Mouse (Mus musculus): ENCODE measurements at regions not wholly inside any gene's neighbourhood (a gene's known extent, or its start where the extent isn't known, plus 50 kb on each side); places are given as distances from the start of the nearest gene placed in this dataset.
A peak's percentile ranks its signal among the peaks of the same experiment; 100 is the strongest.
"Not testable (repeated sequence)": the region's sequence is repeated elsewhere in the genome, so short reads cannot be mapped to it uniquely, and the experiment has no call there.

GRCm38 (mm10) chr1:194399281-194399680 is 218.7 kb upstream of the Plxna2 start:
- peaks cover 5% of the 10 kb centered on the region; the same call in 1 of the 2 replicates for H3K4me1 ChIP-seq (ENCODE audit: insufficient read depth)
- H3K9me3 ChIP-seq (ENCODE audit: low read depth, low read length): no peaks in the 10 kb centered on the region
- ATAC-seq (ENCODE audit: insufficient read depth) (no peak), DNase-seq (no peak)
- H3K4me2 ChIP-seq: no peak overlapping the region
- no peaks in the 10 kb centered on the region for H3K27me3 ChIP-seq (ENCODE audit: insufficient read depth, low read length)
- H3K36me3 ChIP-seq (ENCODE audit: insufficient read depth): no peaks in the 10 kb centered on the region
- no peak overlapping the region for H3K27ac ChIP-seq (ENCODE audit: low read depth)
- no peak overlapping the region for H3K4me3 ChIP-seq (ENCODE audit: low read depth, low read length)
- TF ChIP-seq CTCF (IDR thresholded peaks at IDR 0.05; ENCODE audit: low read depth): no peak
- H3K9ac ChIP-seq: no peak overlapping the region

- Histone ChIP-seq H3K4me3 (ENCODE audit: low read depth, low read length) (no peak overlapping the region), H3K36me3 (ENCODE audit: insufficient read depth) (no peaks in the 10 kb centered on the region), H3K9me3 (ENCODE audit: low read depth, low read length) (no peaks in the 10 kb centered on the region), H3K27ac (ENCODE audit: low read depth) (no peak overlapping the region), H3K9ac (no peak overlapping the region), H3K27me3 (ENCODE audit: insufficient read depth, low read length) (no peaks in the 10 kb centered on the region), H3K4me2 (no peak overlapping the region), H3K4me1 (ENCODE audit: insufficient read depth) (peaks cover 7% of the 10 kb centered on the region; the same call in 1 of the 2 replicates)
- DNase-seq (peak; percentile 93), ATAC-seq (ENCODE audit: insufficient read depth) (peak; percentile 92)
- 29% methylated on average over 4 of the region's 4 CpGs for WGBS
- no peak for TF ChIP-seq CTCF (IDR thresholded peaks at IDR 0.05; ENCODE audit: low read depth)
These were observed 221.1 kb upstream of the Plxna2 start for GRCm38 (mm10) chr1:194396754-194397460.

GRCm38 (mm10) chr1:194393720-194394119 is 224.3 kb upstream of the Plxna2 start:
- no peak for TF ChIP-seq CTCF (IDR thresholded peaks at IDR 0.05; ENCODE audit: low read depth)
- H3K36me3 ChIP-seq (ENCODE audit: insufficient read depth): no peaks in the 10 kb centered on the region
- H3K9ac ChIP-seq: no peak overlapping the region
- H3K9me3 ChIP-seq (ENCODE audit: low read depth, low read length): no peaks in the 10 kb centered on the region
- no peak overlapping the region for H3K4me2 ChIP-seq
- no peaks in the 10 kb centered on the region for H3K27me3 ChIP-seq (ENCODE audit: insufficient read depth, low read length)
- peaks cover 7% of the 10 kb centered on the region; the same call in 1 of the 2 replicates for H3K4me1 ChIP-seq (ENCODE audit: insufficient read depth)
- WGBS: 37% methylated on average over 3 of the region's 3 CpGs
- no peak overlapping the region for H3K4me3 ChIP-seq (ENCODE audit: low read depth, low read length)
- DNase-seq (peak; percentile 42), ATAC-seq (ENCODE audit: insufficient read depth) (no peak)
- H3K27ac ChIP-seq (ENCODE audit: low read depth): no peak overlapping the region

- Histone ChIP-seq H3K27me3 (ENCODE audit: insufficient read depth, low read length) (no peaks in the 10 kb centered on the region), H3K9me3 (ENCODE audit: low read depth, low read length) (no peaks in the 10 kb centered on the region), H3K4me2 (no peak overlapping the region), H3K4me3 (ENCODE audit: low read depth, low read length) (no peak overlapping the region), H3K36me3 (ENCODE audit: insufficient read depth) (no peaks in the 10 kb centered on the region), H3K9ac (no peak overlapping the region), H3K4me1 (ENCODE audit: insufficient read depth) (0 out of 2 replicates have a peak, but pooled peaks cover 7% of the 10 kb centered on the region), H3K27ac (ENCODE audit: low read depth) (no peak overlapping the region)
- no peak for DNase-seq
- ATAC-seq (ENCODE audit: insufficient read depth): no peak
- 76% methylated on average over 2 of the region's 2 CpGs for WGBS
- TF ChIP-seq CTCF (IDR thresholded peaks at IDR 0.05; ENCODE audit: low read depth): no peak
These were observed 227.8 kb upstream of the Plxna2 start for GRCm38 (mm10) chr1:194390202-194390601.

GRCm38 (mm10) chr1:194378135-194378534 is 239.9 kb upstream of the Plxna2 start:
- H3K9me3 ChIP-seq (ENCODE audit: low read depth, low read length): no peaks in the 10 kb centered on the region
- no peaks in the 10 kb centered on the region for H3K36me3 ChIP-seq (ENCODE audit: insufficient read depth)
- no peak for TF ChIP-seq CTCF (IDR thresholded peaks at IDR 0.05; ENCODE audit: low read depth)
- H3K27me3 ChIP-seq (ENCODE audit: insufficient read depth, low read length): no peaks in the 10 kb centered on the region
- DNase-seq (no peak), ATAC-seq (ENCODE audit: insufficient read depth) (no peak)
- H3K4me3 ChIP-seq (ENCODE audit: low read depth, low read length): no peak overlapping the region
- no peak overlapping the region for H3K27ac ChIP-seq (ENCODE audit: low read depth)
- 46% methylated on average over 1 of the region's 1 CpGs for WGBS
- no peak overlapping the region for H3K4me2 ChIP-seq
- no peak overlapping the region for H3K9ac ChIP-seq
- H3K4me1 ChIP-seq (ENCODE audit: insufficient read depth): no peaks in the 10 kb centered on the region

GRCm38 (mm10) chr1:194373511-194373910 is 244.5 kb upstream of the Plxna2 start:
- not testable (repeated sequence) for ATAC-seq (ENCODE audit: insufficient read depth); DNase-seq
- 82% methylated on average over 4 of the region's 4 CpGs for WGBS

GRCm38 (mm10) chr1:194363917-194364316 is 254.1 kb upstream of the Plxna2 start:
- TF ChIP-seq CTCF (IDR thresholded peaks at IDR 0.05; ENCODE audit: low read depth): no peak
- no peaks in the 10 kb centered on the region for H3K36me3 ChIP-seq (ENCODE audit: insufficient read depth)
- no peaks in the 10 kb centered on the region for H3K27me3 ChIP-seq (ENCODE audit: insufficient read depth, low read length)
- DNase-seq (no peak), ATAC-seq (ENCODE audit: insufficient read depth) (no peak)
- no peaks in the 10 kb centered on the region for H3K9me3 ChIP-seq (ENCODE audit: low read depth, low read length)
- H3K4me1 ChIP-seq (ENCODE audit: insufficient read depth): no peaks in the 10 kb centered on the region
- no peak overlapping the region for H3K27ac ChIP-seq (ENCODE audit: low read depth)
- H3K4me2 ChIP-seq: no peak overlapping the region
- no peak overlapping the region for H3K9ac ChIP-seq
- 61% methylated on average over 5 of the region's 5 CpGs for WGBS
- H3K4me3 ChIP-seq (ENCODE audit: low read depth, low read length): no peak overlapping the region

More at GRCm38 (mm10) chr1:194373511-194373910, 244.5 kb upstream of the Plxna2 start:
- not testable (repeated sequence) for H3K27ac ChIP-seq (ENCODE audit: low read depth); H3K9ac ChIP-seq; H3K36me3 ChIP-seq (ENCODE audit: insufficient read depth); H3K4me2 ChIP-seq; H3K4me3 ChIP-seq (ENCODE audit: low read depth, low read length); H3K9me3 ChIP-seq (ENCODE audit: low read depth, low read length); H3K4me1 ChIP-seq (ENCODE audit: insufficient read depth); H3K27me3 ChIP-seq (ENCODE audit: insufficient read depth, low read length)

All from lung, embryonic 14.5 days (tissue).